Mouse (Mus musculus) myocyte (in vitro differentiated cells): ENCODE measurements around the gene Stk38. TPM values are rescaled to one million over a fixed set of nuclear protein-coding genes. Genes with fewer than 3 reads are reported as not detected.

Source experiments
- H3K27me3 ChIP-seq: one replicate; pipeline ENCODE4 v1.6.1; 2011; ENCODE audit not compliant: control insufficient read depth, insufficient read depth, insufficient read length
- H3K36me3 ChIP-seq: one replicate; pipeline ENCODE4 v1.6.1; 2011; ENCODE audit not compliant: control insufficient read depth, insufficient read depth
- H3K4me2 ChIP-seq: one replicate; pipeline ENCODE4 v1.6.1; 2011; ENCODE audit warnings: low read depth, control low read depth
- H3K4me3 ChIP-seq: one replicate; pipeline ENCODE4 v1.5.1; 2011; ENCODE audit warnings: mild to moderate bottlenecking, control low read depth, moderate library complexity
- H3K79me2 ChIP-seq: one replicate; pipeline ENCODE4 v1.6.1; 2011; ENCODE audit not compliant: control insufficient read depth, insufficient read depth
- H3ac ChIP-seq: one replicate; pipeline ENCODE4 v1.6.1; 2011; ENCODE audit not compliant: control insufficient read depth, insufficient read length
- CEBPB ChIP-seq: IDR thresholded peaks from 2 replicates; pipeline ENCODE4 v1.6.1; 2011; ENCODE audit warnings: mild to moderate bottlenecking, moderate library complexity; ENCODE audit not compliant: poor library complexity, insufficient read depth, severe bottlenecking
- E2F4 ChIP-seq: IDR thresholded peaks from one replicate; pipeline ENCODE4 v1.6.1; 2011; ENCODE audit warnings: mild to moderate bottlenecking, control low read depth, moderate library complexity; ENCODE audit not compliant: insufficient read depth
- MAX ChIP-seq: IDR thresholded peaks from one replicate; pipeline ENCODE4 v1.6.1; 2011; ENCODE audit warnings: low read depth, mild to moderate bottlenecking, control low read depth
- MYOD1 ChIP-seq, 3 experiments: IDR thresholded peaks; one replicate each; pipeline ENCODE4 v1.6.1; 2011; ENCODE audit warnings: control low read depth in 2 of 3, low read depth in 2 of 3, mild to moderate bottlenecking in 2 of 3, moderate library complexity in 1 of 3; ENCODE audit not compliant: insufficient read length in 2 of 3, control insufficient read depth in 1 of 3
- MYOG ChIP-seq, 3 experiments: IDR thresholded peaks; one replicate each; pipeline ENCODE4 v1.6.1; 2011; ENCODE audit warnings: control low read depth in 2 of 3, low read depth in 2 of 3, mild to moderate bottlenecking in 2 of 3; ENCODE audit not compliant: insufficient read length in 2 of 3, control insufficient read depth in 1 of 3, insufficient read depth in 1 of 3
- POLR2A ChIP-seq: IDR thresholded peaks from one replicate; pipeline ENCODE4 v1.6.1; 2011; ENCODE audit warnings: low read depth, mild to moderate bottlenecking, control low read depth, moderate library complexity; ENCODE audit not compliant: insufficient read length
- POLR2AphosphoS2 ChIP-seq: IDR thresholded peaks from one replicate; pipeline ENCODE4 v1.6.1; 2011; ENCODE audit warnings: low read depth, control low read depth; ENCODE audit not compliant: insufficient read length
- REST ChIP-seq: IDR thresholded peaks from one replicate; pipeline ENCODE4 v1.6.1; 2011; ENCODE audit warnings: mild to moderate bottlenecking, control low read depth, moderate library complexity; ENCODE audit not compliant: insufficient read depth, insufficient read length
- SRF ChIP-seq: IDR thresholded peaks from one replicate; pipeline ENCODE4 v1.6.1; 2011; ENCODE audit warnings: low read depth; ENCODE audit not compliant: control insufficient read depth, insufficient read length
- TCF12 ChIP-seq: IDR thresholded peaks from one replicate; pipeline ENCODE4 v1.6.1; 2011; ENCODE audit warnings: mild to moderate bottlenecking, control low read depth; ENCODE audit not compliant: poor library complexity, insufficient read depth, severe bottlenecking
- TCF3 ChIP-seq: IDR thresholded peaks from one replicate; pipeline ENCODE4 v1.6.1; 2011; ENCODE audit warnings: low read depth, control low read depth; ENCODE audit not compliant: insufficient read length
- USF1 ChIP-seq: IDR thresholded peaks from one replicate; pipeline ENCODE4 v1.6.1; 2011; ENCODE audit warnings: low read depth, mild to moderate bottlenecking, control low read depth, moderate library complexity
- polyA plus RNA-seq: library from polyadenylated mRNA; unstranded; fragments of >200 nt; fragmentation: generic; extraction: Trizol; gene quantifications from one replicate; pipeline ENCODE4 v1.2.1, GENCODE M21; 2012; ENCODE audit warnings: missing spikeins

Stk38 gene
- polyA plus RNA-seq, 1 experiment = 28.3 TPM

- H3K79me2 ChIP-seq = no peaks in the 10 kb centered on the region
- H3K36me3 ChIP-seq = no peaks in the 10 kb centered on the region
- no peak overlapping the region for H3K4me3 ChIP-seq
- H3K27me3 ChIP-seq = no peaks in the 10 kb centered on the region
- H3ac ChIP-seq = no peak overlapping the region
- no peak for TF ChIP-seq MYOG (IDR thresholded peaks at IDR 0.05; ENCODE audit: control insufficient read depth in 1 of 3, insufficient read depth in 1 of 3, insufficient read length in 2 of 3, low read depth in 2 of 3)
- no peak for TF ChIP-seq CEBPB
- no peak for TF ChIP-seq USF1
- no peak overlapping the region for H3K4me2 ChIP-seq
Observed at GRCm38 (mm10) chr17:29015638-29016037, 7.8 kb upstream of the Stk38 start.

GRCm38 (mm10) chr17:29014235-29014634 lies 6.4 kb upstream of the Stk38 start:
- no peak overlapping the region for H3ac ChIP-seq
- no peak for TF ChIP-seq SRF
- no peak for TF ChIP-seq MAX
- no peak for TF ChIP-seq MYOD1 (IDR thresholded peaks at IDR 0.05; ENCODE audit: control insufficient read depth in 1 of 3, insufficient read length in 2 of 3, low read depth in 2 of 3)
- no peak for TF ChIP-seq POLR2AphosphoS2
- no peak for TF ChIP-seq E2F4
- peak; percentile 33 for TF ChIP-seq USF1
- no peaks in the 10 kb centered on the region for H3K79me2 ChIP-seq
- no peak overlapping the region for H3K4me2 ChIP-seq
- H3K36me3 ChIP-seq = no peaks in the 10 kb centered on the region
- H3K27me3 ChIP-seq = no peaks in the 10 kb centered on the region
- H3K4me3 ChIP-seq = no peak overlapping the region

- Histone ChIP-seq H3K4me2 (no peak overlapping the region), H3ac (no peak overlapping the region), H3K27me3 (no peaks in the 10 kb centered on the region), H3K36me3 (peaks cover under 1% of the 10 kb centered on the region), H3K79me2 (peaks cover 34% of the 10 kb centered on the region), H3K4me3 (no peak overlapping the region)
- TF ChIP-seq USF1 (no peak), E2F4 (no peak), TCF12 (no peak), MAX (no peak), TCF3 (no peak), SRF (no peak), POLR2A (no peak), REST (no peak), CEBPB (no peak), MYOG (IDR thresholded peaks at IDR 0.05; ENCODE audit: control insufficient read depth in 1 of 3, insufficient read depth in 1 of 3, insufficient read length in 2 of 3, low read depth in 2 of 3) (no peak), POLR2AphosphoS2 (no peak), MYOD1 (IDR thresholded peaks at IDR 0.05; ENCODE audit: control insufficient read depth in 1 of 3, insufficient read length in 2 of 3, low read depth in 2 of 3) (no peak)
Observed at GRCm38 (mm10) chr17:29009181-29009580, 1.4 kb upstream of the Stk38 start.

GRCm38 (mm10) chr17:29008326-29008650 lies 493 bp upstream of the Stk38 start:
- no peaks in the 10 kb centered on the region for H3K27me3 ChIP-seq
- H3K79me2 ChIP-seq = peaks cover 43% of the 10 kb centered on the region
- H3ac ChIP-seq = peak overlapping the region; percentile 67
- H3K4me3 ChIP-seq = peak overlapping the region; percentile 97
- TF ChIP-seq REST (no peak), SRF (no peak), MYOG (IDR thresholded peaks at IDR 0.05; ENCODE audit: control insufficient read depth in 1 of 3, insufficient read depth in 1 of 3, insufficient read length in 2 of 3, low read depth in 2 of 3) (no peak), TCF3 (no peak), POLR2A (no peak), E2F4 (no peak), USF1 (no peak), MAX (no peak), CEBPB (no peak), TCF12 (no peak), MYOD1 (IDR thresholded peaks at IDR 0.05; ENCODE audit: control insufficient read depth in 1 of 3, insufficient read length in 2 of 3, low read depth in 2 of 3) (no peak), POLR2AphosphoS2 (no peak)
- H3K36me3 ChIP-seq = peaks cover 4% of the 10 kb centered on the region
- H3K4me2 ChIP-seq = peak overlapping the region; percentile 82

- TF ChIP-seq TCF12 = no peak
- TF ChIP-seq POLR2A = no peak
- TF ChIP-seq USF1 = no peak
- TF ChIP-seq E2F4 = no peak
- no peak for TF ChIP-seq TCF3
- TF ChIP-seq MYOG (IDR thresholded peaks at IDR 0.05; ENCODE audit: control insufficient read depth in 1 of 3, insufficient read depth in 1 of 3, insufficient read length in 2 of 3, low read depth in 2 of 3) = no peak
- no peak for TF ChIP-seq MAX
- Histone ChIP-seq H3K4me3 (peak overlapping the region; percentile 97), H3ac (peak overlapping the region; percentile 67), H3K27me3 (no peaks in the 10 kb centered on the region), H3K36me3 (peaks cover 4% of the 10 kb centered on the region), H3K4me2 (peak overlapping the region; percentile 86), H3K79me2 (peaks cover 52% of the 10 kb centered on the region)
Observed at GRCm38 (mm10) chr17:29007243-29007640, 553 bp downstream of the Stk38 start.

DNA sequence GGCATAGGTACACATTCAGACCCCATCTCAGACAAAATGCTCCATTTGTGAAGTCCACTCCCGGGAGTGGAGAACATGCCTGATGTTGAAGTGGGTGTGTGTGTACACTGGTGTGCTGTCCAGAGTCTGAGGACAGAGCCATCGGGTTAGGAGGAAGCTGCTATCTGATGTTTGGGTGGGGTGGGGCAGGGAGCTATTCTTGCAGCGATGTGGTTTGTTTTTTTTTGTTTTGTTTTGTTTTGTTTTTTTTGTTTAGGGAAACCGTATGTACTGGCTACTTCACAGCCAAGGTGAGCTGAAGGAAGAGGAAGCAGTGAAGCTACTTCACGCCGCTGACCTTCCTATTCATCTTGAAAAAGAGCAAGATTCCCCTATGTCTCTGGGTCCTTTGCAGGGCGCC lies 983 bp downstream of the Stk38 start:
- TF ChIP-seq E2F4 (no peak), TCF3 (no peak), POLR2A (no peak), MYOG (IDR thresholded peaks at IDR 0.05; ENCODE audit: control insufficient read depth in 1 of 3, insufficient read depth in 1 of 3, insufficient read length in 2 of 3, low read depth in 2 of 3) (no peak), TCF12 (no peak), MYOD1 (IDR thresholded peaks at IDR 0.05; ENCODE audit: control insufficient read depth in 1 of 3, insufficient read length in 2 of 3, low read depth in 2 of 3) (no peak), USF1 (no peak), MAX (no peak), CEBPB (no peak), SRF (no peak), POLR2AphosphoS2 (no peak), REST (no peak)
- Histone ChIP-seq H3K36me3 (peaks cover 4% of the 10 kb centered on the region), H3K4me3 (peak overlapping the region; percentile 97), H3K4me2 (peak overlapping the region; percentile 86), H3K27me3 (no peaks in the 10 kb centered on the region), H3ac (peak overlapping the region; percentile 67), H3K79me2 (peaks cover 54% of the 10 kb centered on the region)
